ENCODE assay signal across 29 mouse cellular contexts in genomic region chr13:84236768-84237167, GRCm38 (mm10). TPM values are rescaled to one million over a fixed set of nuclear protein-coding genes. Genes with fewer than 3 reads are reported as not detected.
DNase-seq lines count a peak whose midpoint lies in the region; ATAC-seq and TF ChIP-seq lines count a peak whose summit lies in the region.
"Had no signal": no experiment of that assay in that cellular context is flagged by ENCODE, and none has a peak within 500 bp of the region (broad histone marks: within the 10 kb centered on the region; RNA-seq: fewer than 3 reads in every experiment).

No protein-coding gene starts in this region.

- H3K9ac ChIP-seq in kidney, embryonic 14.5 days (ENCODE audit: low read depth, low read length), result no peak overlapping the region
- H3K9ac ChIP-seq: embryonic facial prominence, embryonic 13.5 days; forebrain, embryonic 12.5 days; forebrain, embryonic 15.5 days; heart, embryonic 13.5 days; hindbrain, embryonic 14.5 days had no signal

- peaks cover 17% of the 10 kb centered on the region for H3K36me3 ChIP-seq in heart, embryonic 10.5 days
- peaks cover 40% of the 10 kb centered on the region for H3K36me3 ChIP-seq in E14TG2a.4 (ENCODE audit: insufficient read depth, low read length)
- no peaks in the 10 kb centered on the region for H3K36me3 ChIP-seq in kidney, embryonic 14.5 days (ENCODE audit: control insufficient read depth, insufficient read depth, low read length)

- no peak overlapping the region for H3K4me2 ChIP-seq in kidney, embryonic 14.5 days (replicated peaks; ENCODE audit: low read depth, low read length)
- H3K4me2 ChIP-seq: embryonic facial prominence, embryonic 13.5 days; forebrain, embryonic 12.5 days; forebrain, embryonic 15.5 days; heart, embryonic 13.5 days; hindbrain, embryonic 14.5 days had no signal

- H3K27me3 ChIP-seq in cerebellum, adult 2 months (ENCODE audit: control insufficient read depth, insufficient read depth, low read length), result no peaks in the 10 kb centered on the region
- no peaks in the 10 kb centered on the region for H3K27me3 ChIP-seq in heart, embryonic 10.5 days (ENCODE audit: insufficient read depth, poor library complexity, severe bottlenecking)
- no peaks in the 10 kb centered on the region for H3K27me3 ChIP-seq in E14TG2a.4 (ENCODE audit: insufficient read depth, low read length)
- no peaks in the 10 kb centered on the region for H3K27me3 ChIP-seq in kidney, embryonic 14.5 days (ENCODE audit: control insufficient read depth, insufficient read depth, low read length)
- H3K27me3 ChIP-seq: embryonic facial prominence, embryonic 13.5 days; forebrain, embryonic 12.5 days; forebrain, embryonic 15.5 days; heart, embryonic 13.5 days; Patski had no signal

- H3K9me3 ChIP-seq in heart, embryonic 10.5 days, result peaks cover 16% of the 10 kb centered on the region
- peaks cover 87% of the 10 kb centered on the region for H3K9me3 ChIP-seq in E14TG2a.4 (ENCODE audit: low read length)
- peaks cover 13% of the 10 kb centered on the region; the same call in 1 of the 2 replicates for H3K9me3 ChIP-seq in kidney, embryonic 14.5 days (ENCODE audit: control insufficient read depth, low read length)

- no peak for TF ChIP-seq POLR2A in cerebellum, adult 2 months (IDR thresholded peaks at IDR 0.05; ENCODE audit: borderline replicate concordance, insufficient read depth, low read length)

- WGBS in cerebellum, adult 2 months, result 92% methylated on average over 7 of the region's 7 CpGs
- 86% methylated on average over 7 of the region's 7 CpGs for WGBS in heart, embryonic 10.5 days
- WGBS in kidney, embryonic 14.5 days, result 97% methylated on average over 7 of the region's 7 CpGs

- no peak overlapping the region for H3K4me3 ChIP-seq in cerebellum, adult 2 months (replicated peaks; ENCODE audit: insufficient read depth, low read depth, low read length)
- H3K4me3 ChIP-seq in heart, embryonic 10.5 days, result no peak overlapping the region
- 0 out of 2 replicates have a peak overlapping the region, but pooled peaks have one; percentile 3 for H3K4me3 ChIP-seq in E14TG2a.4 (replicated peaks; ENCODE audit: low read length)
- no peak overlapping the region for H3K4me3 ChIP-seq in kidney, embryonic 14.5 days (ENCODE audit: low read length)
- H3K4me3 ChIP-seq: embryonic facial prominence, embryonic 10.5 days; embryonic facial prominence, embryonic 13.5 days; erythroblast, embryonic 14.5 days; forebrain, embryonic 12.5 days; forebrain, embryonic 15.5 days; heart, embryonic 13.5 days had no signal

- H3K4me1 ChIP-seq in cerebellum, adult 2 months (ENCODE audit: control insufficient read depth, insufficient read depth, low read length), result no peaks in the 10 kb centered on the region
- H3K4me1 ChIP-seq in heart, embryonic 10.5 days, result no peaks in the 10 kb centered on the region
- H3K4me1 ChIP-seq in E14TG2a.4 (replicated peaks; ENCODE audit: low read depth, low read length), result 0 out of 2 replicates have a peak, but pooled peaks cover under 1% of the 10 kb centered on the region
- no peaks in the 10 kb centered on the region for H3K4me1 ChIP-seq in kidney, embryonic 14.5 days (ENCODE audit: control insufficient read depth, insufficient read depth, low read length)
- H3K4me1 ChIP-seq: embryonic facial prominence, embryonic 10.5 days; embryonic facial prominence, embryonic 13.5 days; forebrain, embryonic 15.5 days; heart, embryonic 13.5 days had no signal

- no peak for DNase-seq in cerebellum, adult 2 months
- no peak for DNase-seq in cerebellum, adult 11-12 months
- DNase-seq in heart, postnatal 10 days, result peak; percentile 8 to 11
- DNase-seq in heart, embryonic 10.5 days (ENCODE audit: low spot score), result no peak
- DNase-seq in NIH3T3 (ENCODE audit: low read depth) (peak; percentile 5), liver (no peak)
- DNase-seq: adrenal gland, adult 8-10 months; adrenal gland, postnatal 36 days; cerebellum, adult 8-10 months; cerebellum, postnatal 10 days; cerebellum, postnatal 36 days; embryo, embryonic 11 days; gastrocnemius, postnatal 36 days; heart, postnatal 4 days; kidney, adult 18-20 months had no signal

- TF ChIP-seq CTCF in cerebellum, adult 2 months (IDR thresholded peaks at IDR 0.05; ENCODE audit: borderline replicate concordance, insufficient read depth, low read depth, low read length), result no peak
- no peak for TF ChIP-seq CTCF in E14TG2a.4 (conservative IDR thresholded peaks at IDR 0.05; ENCODE audit: low read length)

- H3K27ac ChIP-seq in cerebellum, adult 2 months (ENCODE audit: insufficient read depth, low read length), result 0 out of 2 replicates have a peak overlapping the region, but pooled peaks have one; percentile 30
- H3K27ac ChIP-seq in heart, embryonic 10.5 days, result no peak overlapping the region
- H3K27ac ChIP-seq in kidney, embryonic 14.5 days (ENCODE audit: low read depth, low read length), result no peak overlapping the region
- H3K27ac ChIP-seq: embryonic facial prominence, embryonic 10.5 days; embryonic facial prominence, embryonic 13.5 days; forebrain, embryonic 12.5 days; forebrain, embryonic 15.5 days; heart, embryonic 13.5 days; hindbrain, embryonic 14.5 days; hindbrain, postnatal 0 days had no signal

- intact Hi-C loops in heart, postnatal 10 days (cut with DNase I), result no loop called here

- ATAC-seq in kidney, embryonic 14.5 days (ENCODE audit: low FRiP score, low TSS enrichment), result no peak
- ATAC-seq: activated CD4-positive, CD25-positive, alpha-beta regulatory T cell, adult 4 months; forebrain, embryonic 15.5 days; hindbrain, postnatal 0 days; inflammation-experienced regulatory T-cells, adult 6 months; intestine, embryonic 16.5 days; Patski had no signal

RNA-seq across cellular contexts. Expression of gene Tmem161b, which starts 14.7 kb away (rescaled TPM):
- 28.6 and 31.4 TPM in 2 replicates for polyA plus RNA-seq in cerebellum, adult 2 months (2012; rRNA removed)
- 10 to 100 TPM; 24.8 to 26.2 TPM for total RNA-seq in heart, postnatal 10 days (2021)
- 11.6 and 13.1 TPM in 2 replicates for polyA plus RNA-seq in heart, embryonic 10.5 days (2016; fragmentation: Nextera tagmentation; extraction: Ambion mirVana)
- polyA plus RNA-seq in kidney, embryonic 14.5 days (2014; fragmentation: Nextera tagmentation; extraction: Ambion mirVana), result 16.2 and 20.3 TPM in 2 replicates

Comparison
In these comparisons a context has a peak if more than half of its experiments do, and no peak if none do; other contexts are left out.
1. DNase-seq: peak in heart, postnatal 10 days (2 of 2) and NIH3T3 (single experiment); none in cerebellum, adult 2 months (0 of 2), cerebellum, adult 11-12 months (single experiment), heart, embryonic 10.5 days (single experiment) and liver (single experiment).